Mouse (Mus musculus): ENCODE data around the gene Tbxas1.

GRCm38 (mm10) chr6:38860301-38860700 lies 14.9 kb upstream of the Tbxas1 start:
- no peak for TF ChIP-seq RCOR1 (conservative IDR thresholded peaks at IDR 0.05; ENCODE audit: low read depth, low read length)
- no peak for TF ChIP-seq CTCF (conservative IDR thresholded peaks at IDR 0.05 in 1 of 2, IDR thresholded peaks at IDR 0.05 in 1 of 2; ENCODE audit: low read depth in 2 of 2, low read length in 2 of 2)
- no peak for TF ChIP-seq JUND (conservative IDR thresholded peaks at IDR 0.05; ENCODE audit: low read depth, low read length)

All from CH12.LX (cell line).